12 mouse cellular contexts compared by ENCODE assay signal in the genomic region with DNA sequence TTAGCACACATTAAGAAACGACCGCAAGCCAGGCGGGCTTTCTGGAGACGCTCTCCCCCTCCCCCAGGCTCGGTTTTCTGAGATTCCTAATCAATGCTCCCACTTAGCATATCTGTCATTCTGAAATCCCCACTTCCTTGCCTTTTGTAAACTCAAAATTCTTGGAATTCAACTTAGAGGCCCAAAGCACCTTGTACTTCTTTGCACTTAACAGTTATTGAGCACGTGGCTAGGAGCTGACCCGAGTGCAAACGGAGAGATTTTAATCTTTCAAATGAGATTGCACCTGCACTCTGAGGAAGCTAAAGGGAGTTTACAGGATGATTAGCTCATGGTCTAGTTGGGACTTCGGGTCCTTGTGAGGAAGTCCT. TPM values are rescaled to one million over a fixed set of nuclear protein-coding genes. Genes with fewer than 3 reads are reported as not detected.
DNase-seq lines count a peak whose midpoint lies in the region; ATAC-seq lines count a peak whose summit lies in the region.
"Had no signal": no experiment of that assay in that cellular context is flagged by ENCODE, and none has a peak within 500 bp of the region (broad histone marks: within the 10 kb centered on the region; RNA-seq: fewer than 3 reads in every experiment).

No protein-coding gene starts in this region.

- no peaks in the 10 kb centered on the region for H3K9me3 ChIP-seq in hindbrain, embryonic 10.5 days
- no peaks in the 10 kb centered on the region for H3K9me3 ChIP-seq in hindbrain, embryonic 16.5 days (ENCODE audit: control insufficient read depth, low read length)
- no peaks in the 10 kb centered on the region for H3K9me3 ChIP-seq in forebrain, embryonic 14.5 days (replicated peaks; ENCODE audit: control insufficient read depth, low read length)
- H3K9me3 ChIP-seq: G1E had no signal

- no peak overlapping the region; the same call in 1 of the 2 replicates for H3K4me2 ChIP-seq in hindbrain, embryonic 16.5 days (ENCODE audit: low read length)
- peak overlapping the region; percentile 34; the same call in 1 of the 2 replicates for H3K4me2 ChIP-seq in forebrain, embryonic 14.5 days (ENCODE audit: low read length)

- no peak overlapping the region for H3K27ac ChIP-seq in hindbrain, embryonic 10.5 days
- H3K27ac ChIP-seq in hindbrain, embryonic 16.5 days (ENCODE audit: low read depth, low read length), result no peak overlapping the region
- no peak overlapping the region for H3K27ac ChIP-seq in forebrain, embryonic 14.5 days (ENCODE audit: low read depth, low read length)

- DNase-seq in hindbrain, embryonic 10.5 days (ENCODE audit: low spot score), result no peak
- DNase-seq in R1 (ENCODE audit: low read depth, low spot score), result peak; percentile 99
- DNase-seq in forebrain, embryonic 14.5 days (ENCODE audit: low spot score), result no peak
- peak; percentile 22 for DNase-seq in lung, postnatal 25 days (ENCODE audit: low spot score)
- DNase-seq in cerebellum, adult 11-12 months, result no peak
- no peak for DNase-seq in adrenal gland, postnatal 10 days
- DNase-seq: adrenal gland, postnatal 14 days; cerebellum, adult 9-10 months; kidney, postnatal 14 days; right cerebral cortex, postnatal 14 days had no signal

- no peaks in the 10 kb centered on the region for H3K36me3 ChIP-seq in hindbrain, embryonic 10.5 days
- no peaks in the 10 kb centered on the region for H3K36me3 ChIP-seq in hindbrain, embryonic 16.5 days (ENCODE audit: control insufficient read depth, insufficient read depth, low read length)
- H3K36me3 ChIP-seq in forebrain, embryonic 14.5 days (ENCODE audit: control insufficient read depth, insufficient read depth, low read length), result no peaks in the 10 kb centered on the region
- H3K36me3 ChIP-seq: G1E had no signal

- no peak for ATAC-seq in hindbrain, embryonic 16.5 days
- no peak for ATAC-seq in forebrain, embryonic 14.5 days

- no peak overlapping the region for H3K9ac ChIP-seq in hindbrain, embryonic 16.5 days (ENCODE audit: low read depth, low read length)
- no peak overlapping the region for H3K9ac ChIP-seq in forebrain, embryonic 14.5 days (ENCODE audit: low read length)

- H3K27me3 ChIP-seq in hindbrain, embryonic 10.5 days (ENCODE audit: insufficient read depth, poor library complexity, severe bottlenecking), result peaks cover 53% of the 10 kb centered on the region
- no peaks in the 10 kb centered on the region for H3K27me3 ChIP-seq in hindbrain, embryonic 16.5 days (replicated peaks; ENCODE audit: control insufficient read depth, insufficient read depth, low read length)
- peaks cover 4% of the 10 kb centered on the region; the same call in 1 of the 2 replicates for H3K27me3 ChIP-seq in forebrain, embryonic 14.5 days (replicated peaks; ENCODE audit: control insufficient read depth, insufficient read depth, low read length)

- peak overlapping the region; percentile 34; the same call in 1 of the 2 replicates for H3K4me3 ChIP-seq in hindbrain, embryonic 10.5 days
- no peak overlapping the region for H3K4me3 ChIP-seq in hindbrain, embryonic 16.5 days (ENCODE audit: low read length)
- no peak overlapping the region for H3K4me3 ChIP-seq in forebrain, embryonic 14.5 days (ENCODE audit: low read depth, low read length)

- peaks cover 14% of the 10 kb centered on the region for H3K4me1 ChIP-seq in hindbrain, embryonic 10.5 days (replicated peaks)
- peaks cover 10% of the 10 kb centered on the region for H3K4me1 ChIP-seq in hindbrain, embryonic 16.5 days (ENCODE audit: control insufficient read depth, insufficient read depth, low read depth, low read length)
- H3K4me1 ChIP-seq in forebrain, embryonic 14.5 days (ENCODE audit: control insufficient read depth, insufficient read depth, low read length), result peaks cover 14% of the 10 kb centered on the region

- 8% methylated on average over 9 of the region's 9 CpGs for WGBS in hindbrain, embryonic 10.5 days
- WGBS in hindbrain, embryonic 16.5 days, result 19% methylated on average over 9 of the region's 9 CpGs
- WGBS in forebrain, embryonic 14.5 days, result 7% methylated on average over 9 of the region's 9 CpGs

RNA-seq across cellular contexts. Expression of gene Enc1, which starts 42.0 kb away (rescaled TPM):
- 11.2 and 18.6 TPM in 2 replicates for polyA plus RNA-seq in hindbrain, embryonic 10.5 days (2016; fragmentation: Nextera tagmentation; extraction: Ambion mirVana)
- 66.3 and 67.6 TPM in 2 replicates for polyA plus RNA-seq in hindbrain, embryonic 16.5 days (2015; fragmentation: Nextera tagmentation; extraction: Ambion mirVana)
- polyA plus RNA-seq in forebrain, embryonic 14.5 days (2014; fragmentation: Nextera tagmentation; extraction: Ambion mirVana), result 89.5 and 96.5 TPM in 2 replicates
- 10 to 100 TPM; 19.6 to 20.3 TPM for total RNA-seq in adrenal gland, postnatal 10 days (2021)

Comparison
In these comparisons a context has a peak if more than half of its experiments do, and no peak if none do; other contexts are left out.
1. DNase-seq: peak in R1 (single experiment) and lung, postnatal 25 days (single experiment); none in hindbrain, embryonic 10.5 days (single experiment), forebrain, embryonic 14.5 days (single experiment), cerebellum, adult 11-12 months (single experiment) and adrenal gland, postnatal 10 days (single experiment).